Mouse (Mus musculus): ENCODE results near the gene Bbs5.
"Not testable (repeated sequence)": the region's sequence is repeated elsewhere in the genome, so short reads cannot be mapped to it uniquely, and the experiment has no call there.

Gene Bbs5

DNA sequence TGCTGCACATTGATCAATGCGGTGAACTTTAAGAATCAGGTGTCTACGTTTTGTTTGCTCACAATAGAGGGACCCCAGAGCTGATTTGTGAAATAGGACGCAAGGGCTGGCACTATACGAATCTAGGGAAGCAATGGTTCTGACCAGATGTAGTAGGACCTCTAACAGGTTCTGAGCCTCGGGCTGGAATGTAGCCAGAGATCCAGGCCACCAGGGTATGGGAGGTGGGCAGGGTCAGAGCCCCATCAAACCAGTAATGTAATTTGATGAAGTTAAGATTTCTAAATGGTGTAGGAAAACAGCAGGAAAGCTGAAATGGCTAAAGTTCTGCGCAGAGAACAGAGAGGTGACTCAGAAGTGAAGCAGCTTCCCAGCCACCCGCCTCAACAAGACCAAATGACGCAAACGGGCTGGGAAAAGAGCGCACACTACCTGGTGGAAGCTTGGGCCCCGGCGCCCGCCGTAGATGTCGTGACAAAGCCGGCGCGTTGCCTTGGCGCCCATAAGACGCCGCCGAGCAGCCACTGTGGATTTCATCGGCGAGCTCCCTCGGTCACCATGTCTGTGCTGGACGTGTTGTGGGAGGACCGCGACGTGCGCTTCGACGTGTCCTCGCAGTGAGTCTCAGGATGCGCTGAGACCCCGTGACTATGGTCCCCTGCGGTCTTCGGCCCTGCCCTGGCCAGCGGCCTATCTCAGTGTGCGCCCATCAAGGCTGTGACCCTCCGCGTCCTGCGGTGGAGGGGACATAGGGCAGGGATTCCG, at the start of gene Bbs5:
Bbs5 (plus strand) TSS at position 446 of the 765 bp plus-strand sequence.
- DNase-seq, result peak; percentile 96

DNA sequence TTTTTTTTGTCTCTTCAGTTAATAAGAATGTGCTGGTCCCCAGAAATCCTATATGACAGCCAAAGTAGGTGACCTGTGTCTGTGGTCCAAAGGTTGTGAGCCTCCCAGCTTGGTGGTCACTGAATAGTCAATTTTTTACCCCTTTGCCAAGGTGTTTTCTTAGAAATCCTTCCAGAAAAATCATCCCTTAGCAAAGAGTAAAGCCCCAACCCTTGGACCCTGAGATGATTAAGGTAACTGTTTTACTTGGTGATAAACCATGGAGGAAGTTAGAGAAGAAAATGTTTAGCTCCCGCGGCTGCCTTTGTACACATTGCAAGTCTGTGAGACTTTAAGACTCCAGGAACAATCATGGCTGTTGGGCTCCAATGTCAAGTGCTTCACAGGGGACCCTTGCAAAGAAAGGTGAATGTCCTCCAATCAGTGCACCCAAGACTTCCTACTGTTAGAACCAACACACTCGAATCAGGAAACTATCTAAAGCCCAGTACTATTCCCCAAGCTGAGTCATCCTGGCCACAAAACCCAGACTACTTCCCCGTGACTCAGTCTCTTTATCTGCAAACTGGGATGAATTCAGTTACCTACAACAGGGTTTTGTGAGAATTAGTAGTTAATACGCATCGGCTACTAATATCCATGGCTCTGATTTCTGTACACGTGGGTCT, 43.1 kb upstream of the Bbs5 start:
- peak; percentile 46 for DNase-seq

DNA sequence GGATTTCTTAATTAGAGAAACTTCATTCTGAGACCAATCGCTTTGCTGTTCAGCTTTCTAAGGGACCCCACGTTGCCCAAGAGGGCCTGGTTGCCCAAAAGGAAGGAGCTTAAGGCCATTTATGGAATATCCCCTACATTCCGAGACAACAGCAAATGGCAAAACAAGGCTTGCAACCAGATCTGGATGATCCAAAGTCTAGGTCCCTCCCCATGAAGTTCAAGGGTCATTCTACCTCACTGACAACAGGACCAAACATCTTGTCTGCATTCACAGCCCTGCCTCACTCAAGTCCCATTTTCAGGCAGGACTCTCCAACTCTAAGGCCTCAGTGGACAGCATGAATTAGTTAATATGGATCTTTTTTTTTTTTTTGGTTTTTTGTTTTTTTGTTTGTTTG, 40.4 kb upstream of the Bbs5 start:
- DNase-seq, result no peak

- DNase-seq, result peak; percentile 61
Measured at GRCm38 (mm10) chr2:69612237-69612636, 34.7 kb upstream of the Bbs5 start.

DNA sequence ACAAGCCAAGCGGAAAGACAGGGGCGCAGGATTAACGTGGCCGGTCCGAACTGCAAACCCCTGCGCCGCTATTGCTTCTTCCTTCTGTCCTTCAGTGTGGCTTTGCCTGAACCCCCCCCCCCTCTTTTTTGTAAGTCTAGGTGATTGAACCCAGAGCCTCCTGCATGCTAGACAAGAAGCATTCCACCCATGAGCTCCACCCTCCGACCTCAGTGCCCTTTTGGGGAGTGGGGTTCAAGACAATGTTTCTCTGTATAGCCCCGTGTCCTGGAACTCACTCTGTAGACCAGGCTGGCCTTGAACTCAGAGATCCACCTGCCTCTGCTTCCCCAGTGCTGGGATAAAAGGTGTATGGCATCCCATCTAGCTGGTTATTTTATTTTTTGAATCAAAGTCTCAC, 34.3 kb upstream of the Bbs5 start:
- DNase-seq, result no peak

- DNase-seq, result peak; percentile 46
Measured at GRCm38 (mm10) chr2:69613237-69613636, 33.7 kb upstream of the Bbs5 start.

DNA sequence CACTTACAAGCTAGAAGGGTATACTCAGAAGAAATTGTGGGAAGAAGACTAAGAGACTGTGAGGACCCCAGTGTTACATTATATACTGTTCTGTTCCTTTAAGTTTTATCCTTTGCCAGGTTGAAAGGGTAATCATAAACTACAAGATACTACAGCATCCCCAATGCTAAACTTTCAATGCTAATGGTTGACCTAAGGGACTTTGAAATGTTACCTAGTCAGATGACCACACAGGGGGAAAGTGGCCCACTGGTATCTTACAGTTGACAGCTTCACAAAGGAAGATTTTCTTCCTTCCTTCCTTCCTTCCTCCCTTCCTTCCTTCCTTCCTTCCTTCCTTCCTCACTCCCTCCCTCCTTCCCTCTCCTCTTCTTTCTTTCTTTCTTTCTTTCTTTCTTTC, 28.6 kb upstream of the Bbs5 start:
- no peak for DNase-seq

DNA sequence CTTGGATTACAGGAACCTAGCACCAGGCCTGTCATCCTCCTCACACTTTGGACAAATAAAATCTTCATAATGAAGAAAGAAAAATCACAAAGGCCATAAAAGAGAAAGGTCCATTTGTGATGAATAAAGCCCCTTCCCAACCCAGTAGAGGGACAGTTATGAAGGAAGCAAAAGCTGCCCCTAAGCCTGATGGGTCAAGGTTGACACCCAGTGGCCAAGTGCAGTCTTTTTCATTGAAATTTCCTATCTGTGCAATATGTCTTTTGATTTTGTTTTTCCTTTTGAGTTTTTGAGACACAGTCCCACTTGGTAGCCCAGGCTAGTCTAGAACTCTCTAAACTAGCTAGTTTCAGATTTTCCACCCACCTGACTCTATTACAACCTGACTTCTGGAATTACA, 27.7 kb upstream of the Bbs5 start:
- DNase-seq, result no peak

GRCm38 (mm10) chr2:69629215-69629614, 17.8 kb upstream of the Bbs5 start:
- DNase-seq, result no peak

DNA sequence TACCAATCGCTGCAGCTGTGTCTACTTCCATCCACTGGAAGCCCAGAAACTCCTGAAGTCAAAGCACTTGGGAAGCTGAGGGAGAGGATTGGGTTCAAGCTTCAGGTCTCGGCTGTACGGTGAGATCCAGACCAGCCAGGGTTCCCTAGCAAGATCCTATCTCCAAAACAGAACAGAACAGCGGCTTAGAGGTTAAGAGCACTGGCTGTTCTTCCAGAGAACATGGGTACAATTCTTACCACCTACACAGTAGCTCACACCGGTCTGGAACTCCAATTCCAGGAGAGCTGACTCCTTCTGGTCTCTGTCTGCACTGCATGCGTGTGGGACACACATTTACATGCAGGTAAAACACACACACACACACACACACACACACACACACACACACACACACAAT, 17.1 kb upstream of the Bbs5 start:
- DNase-seq, result no peak

GRCm38 (mm10) chr2:69630792-69631191, 16.2 kb upstream of the Bbs5 start:
- DNase-seq, result no peak

DNA sequence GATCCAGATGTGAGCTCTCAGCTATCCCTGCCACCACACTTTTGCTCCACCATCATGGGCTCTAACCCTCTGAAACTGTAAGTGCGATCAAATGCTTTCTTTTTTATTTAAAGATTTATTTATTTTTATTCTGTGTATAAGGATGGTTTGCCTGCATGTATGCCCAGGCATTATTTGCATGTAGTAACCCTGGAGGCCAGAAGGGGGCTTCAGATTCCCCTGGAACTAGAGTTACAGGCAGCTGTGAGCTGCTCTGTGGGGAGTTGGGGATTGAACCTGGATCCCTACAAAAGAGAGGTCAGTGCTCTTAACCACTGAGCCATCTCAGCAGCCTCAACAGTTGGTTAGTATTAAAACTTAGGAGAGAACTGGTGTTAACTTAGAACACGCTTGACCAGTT, 15.5 kb upstream of the Bbs5 start:
- DNase-seq, result peak; percentile 34

- DNase-seq, result peak; percentile 72
Measured at GRCm38 (mm10) chr2:69635064-69635701, 11.8 kb upstream of the Bbs5 start.

DNA sequence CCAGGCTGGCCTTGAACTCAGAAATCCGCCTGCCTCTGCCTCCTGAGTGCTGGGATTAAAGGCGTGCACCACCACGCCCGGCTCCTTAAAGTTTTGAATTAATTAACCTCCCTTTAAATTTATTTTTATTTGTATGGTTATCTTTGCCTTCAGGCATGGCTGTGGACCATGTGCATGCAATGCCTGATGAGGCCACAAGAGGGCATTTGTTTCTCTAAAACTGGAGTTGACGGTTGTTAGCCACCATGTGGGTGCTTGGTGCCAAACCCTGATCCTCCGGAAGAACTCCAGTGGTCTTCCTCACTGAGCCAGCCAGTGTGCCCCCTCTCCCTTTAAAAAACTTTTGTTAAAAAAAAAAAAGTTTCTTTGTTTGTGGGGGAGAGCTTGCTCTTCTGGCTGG, 11.2 kb upstream of the Bbs5 start:
- DNase-seq, result peak; percentile 69

DNA sequence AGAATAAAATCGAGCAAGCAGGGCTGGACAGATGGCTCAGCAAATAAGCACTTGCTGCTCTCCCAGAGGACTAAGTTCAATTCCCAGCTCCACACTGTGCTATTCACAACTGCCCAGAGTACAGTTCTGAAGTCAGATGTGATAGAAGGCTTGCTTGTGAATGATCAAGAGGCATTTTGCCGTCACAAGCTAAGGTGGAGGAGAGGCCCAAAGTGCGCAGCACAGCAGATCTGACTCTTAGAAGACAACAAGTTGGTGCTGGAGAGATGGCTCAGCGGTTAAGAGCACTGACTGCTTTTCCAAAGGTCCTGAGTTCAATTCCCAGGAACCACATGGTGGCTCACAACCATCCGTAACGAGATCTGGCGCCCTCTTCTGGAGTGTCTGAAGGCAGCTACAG, 9.0 kb upstream of the Bbs5 start:
- DNase-seq, result not testable (repeated sequence)

- peak; percentile 65 for DNase-seq
Measured at GRCm38 (mm10) chr2:69640100-69640499, 6.9 kb upstream of the Bbs5 start.

DNA sequence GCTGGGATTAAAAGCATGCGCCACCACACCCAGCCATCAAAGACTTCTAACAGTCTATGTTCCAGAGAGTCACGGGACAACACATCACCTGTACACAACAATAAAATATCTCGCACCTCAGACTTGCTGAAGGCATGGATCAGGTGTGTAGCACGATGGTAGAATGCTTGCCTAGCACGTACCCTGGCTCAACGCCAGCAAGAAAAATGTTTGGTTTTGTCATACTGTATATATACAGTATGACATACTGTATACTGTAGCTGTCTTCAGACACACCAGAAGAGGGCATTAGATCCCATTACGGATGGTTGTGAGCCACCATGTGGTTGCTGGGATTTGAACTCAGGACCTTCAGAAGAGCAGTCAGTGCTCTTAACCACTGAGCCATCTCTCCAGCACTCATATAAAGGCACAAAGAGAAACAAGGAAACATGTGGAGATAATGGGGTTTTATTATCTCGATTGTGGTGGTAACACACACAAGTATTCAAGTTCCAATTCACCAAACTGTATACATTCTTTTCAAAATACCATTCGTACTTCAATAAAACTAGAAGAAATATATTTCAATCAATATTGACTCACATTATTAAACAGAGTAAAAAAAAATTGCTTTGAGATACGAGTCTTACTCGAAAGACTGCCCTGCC, 1.9 kb upstream of the Bbs5 start:
- no peak for DNase-seq

DNA sequence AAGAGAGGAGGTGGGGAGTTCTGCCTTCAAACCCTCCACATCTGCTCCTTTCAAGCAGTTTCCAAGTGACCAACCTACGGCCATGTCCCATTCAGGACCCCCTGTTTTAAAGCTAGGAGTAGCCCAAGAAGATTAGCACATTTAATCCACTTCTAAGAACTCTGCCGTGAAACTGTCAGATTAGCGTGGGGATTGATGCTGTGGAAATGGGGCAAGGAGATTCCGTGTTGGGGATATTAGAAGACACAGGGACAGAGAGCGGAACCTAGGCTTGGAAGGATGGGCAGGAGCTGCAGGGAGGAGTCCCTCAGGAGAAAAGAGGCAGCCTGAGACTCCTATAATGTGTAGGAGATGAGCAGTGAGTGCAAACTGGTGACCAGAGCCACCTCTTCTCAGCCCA, 2.7 kb downstream of the Bbs5 start:
- no peak for DNase-seq

- DNase-seq, result no peak
Measured at GRCm38 (mm10) chr2:69659326-69659725, 12.4 kb downstream of the Bbs5 start.

GRCm38 (mm10) chr2:69663827-69664476, 17.0 kb downstream of the Bbs5 start:
- no peak for DNase-seq

GRCm38 (mm10) chr2:69667656-69668055, 20.7 kb downstream of the Bbs5 start:
- DNase-seq, result no peak

GRCm38 (mm10) chr2:69668414-69668813, 21.4 kb downstream of the Bbs5 start:
- no peak for DNase-seq

DNA sequence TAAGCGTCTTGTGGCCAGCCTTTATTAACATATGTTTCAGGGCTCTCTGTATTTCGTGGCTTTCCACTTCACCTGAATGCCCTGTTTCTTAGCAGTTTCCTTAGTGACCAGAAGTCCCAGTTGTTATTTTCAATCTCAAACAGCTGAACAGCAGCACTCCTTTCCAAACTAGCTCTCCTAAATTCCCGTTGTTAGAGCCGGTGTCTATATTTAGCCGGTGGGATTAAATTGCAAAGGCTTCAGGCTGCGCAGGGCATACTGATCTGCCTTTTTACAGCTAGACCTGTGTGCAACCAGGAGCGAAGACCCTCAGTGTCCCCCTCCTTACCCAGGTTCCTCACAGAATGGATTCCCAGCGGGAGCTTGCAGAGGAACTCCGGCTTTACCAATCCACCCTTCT, 22.9 kb downstream of the Bbs5 start, which contains the start of gene Klhl41:
Klhl41 (plus strand) TSS at position 268 of the 400 bp plus-strand sequence.
- no peak for DNase-seq

Measured in kidney, postnatal 10 days (tissue).